Mouse (Mus musculus): ENCODE measurements at regions not wholly inside any gene's neighbourhood (a gene's known extent, or its start where the extent isn't known, plus 50 kb on each side); places are given as distances from the start of the nearest gene placed in this dataset.

DNA sequence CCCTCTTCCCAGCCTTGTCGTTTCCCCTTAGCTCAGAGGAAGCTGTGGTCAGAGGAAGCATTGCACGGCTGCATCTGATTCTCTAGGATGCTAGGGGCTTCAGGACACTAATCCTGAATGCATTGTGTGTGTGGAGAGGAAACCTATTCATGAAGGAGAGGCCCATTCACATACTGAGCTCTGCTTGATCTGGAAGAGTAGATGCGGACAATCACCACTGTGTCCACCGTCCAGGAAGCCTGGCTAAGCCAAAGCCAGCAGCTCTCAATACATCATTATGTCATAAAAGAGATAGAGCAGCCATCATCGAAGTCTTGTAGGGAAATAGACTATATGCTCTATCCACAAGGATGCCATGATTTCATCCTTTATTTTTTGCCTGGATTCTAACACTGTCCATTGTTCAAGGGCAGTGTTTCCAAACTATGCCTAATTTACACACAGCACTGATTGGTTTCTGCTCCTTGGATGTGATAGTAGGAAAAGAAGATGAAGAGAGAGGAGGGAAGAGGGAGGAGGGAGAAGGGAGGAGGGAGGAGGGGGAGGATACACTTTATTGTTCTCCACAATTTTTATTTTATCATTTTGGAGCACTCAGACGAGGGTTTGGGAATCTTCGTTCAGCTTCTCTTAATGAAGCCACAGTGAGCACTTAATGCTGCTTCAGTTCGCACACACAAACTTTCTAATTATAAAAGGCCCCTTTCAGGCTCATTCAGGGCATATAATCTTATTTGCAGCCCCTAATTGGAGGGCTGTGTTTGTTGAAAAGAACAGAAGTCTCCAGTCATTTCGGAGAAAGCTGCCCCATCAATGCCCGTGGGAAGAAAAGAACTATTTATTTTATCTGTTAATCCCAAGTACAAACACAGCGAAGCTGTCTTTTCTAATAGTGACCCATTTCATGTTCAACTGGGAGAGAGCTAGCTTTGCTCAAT, 195.0 kb downstream of the Pdgfra start:
- DNase-seq = no peak

DNA sequence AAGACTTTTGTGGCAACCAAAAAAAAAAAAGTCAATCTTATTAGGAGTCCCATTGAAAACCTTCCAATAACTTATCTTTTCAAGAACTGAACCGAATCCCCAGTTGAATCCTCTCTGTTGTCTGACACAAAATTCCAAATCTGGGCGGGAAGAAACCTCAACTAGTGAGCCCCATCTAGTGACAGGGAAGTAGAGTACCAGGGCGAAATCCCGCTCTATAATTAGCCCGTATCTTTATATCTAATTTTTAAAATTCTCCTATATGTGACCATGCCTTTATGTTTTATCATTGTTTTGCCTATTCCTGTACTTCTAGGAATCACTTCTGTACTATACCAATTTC, 195.7 kb downstream of the Pdgfra start:
- DNase-seq = no peak

DNA sequence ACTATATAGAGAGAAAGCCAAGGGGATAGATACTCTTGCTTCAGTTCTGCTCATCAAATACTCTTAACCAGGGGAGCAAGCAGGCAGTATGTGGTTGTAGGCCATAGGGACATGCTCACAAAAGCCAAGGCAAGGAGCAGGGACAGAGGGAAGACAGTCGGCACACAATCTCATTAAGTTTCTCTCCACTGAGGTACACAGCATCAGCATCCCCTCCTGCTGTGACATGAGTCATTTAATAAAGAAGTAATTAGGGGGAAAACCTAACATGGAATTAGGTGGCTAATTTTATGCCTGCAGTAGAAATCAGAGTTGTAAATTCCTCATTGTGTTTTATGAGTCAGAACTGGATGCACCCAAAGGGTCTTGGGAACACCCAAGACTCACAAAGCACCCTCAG, 203.2 kb downstream of the Pdgfra start:
- DNase-seq = no peak

DNA sequence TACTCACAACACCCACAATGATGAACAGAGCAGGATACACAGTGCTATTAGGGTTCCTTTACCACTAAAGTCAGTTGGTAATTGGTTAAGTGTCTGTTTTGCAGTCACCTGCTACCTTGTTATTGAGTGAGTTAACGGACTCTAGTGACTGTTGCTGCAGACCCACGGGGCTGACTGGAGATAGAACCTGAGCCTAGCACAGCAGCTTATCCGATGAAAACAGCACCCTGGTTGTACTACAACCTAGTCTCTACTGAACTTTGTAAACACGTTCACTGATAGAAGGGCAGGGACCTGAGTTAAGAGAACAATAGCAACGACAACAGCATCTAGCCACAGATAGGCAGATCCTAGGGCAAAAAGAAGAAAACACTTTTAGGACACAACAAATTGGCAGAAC, 206.8 kb downstream of the Pdgfra start:
- DNase-seq = no peak

DNA sequence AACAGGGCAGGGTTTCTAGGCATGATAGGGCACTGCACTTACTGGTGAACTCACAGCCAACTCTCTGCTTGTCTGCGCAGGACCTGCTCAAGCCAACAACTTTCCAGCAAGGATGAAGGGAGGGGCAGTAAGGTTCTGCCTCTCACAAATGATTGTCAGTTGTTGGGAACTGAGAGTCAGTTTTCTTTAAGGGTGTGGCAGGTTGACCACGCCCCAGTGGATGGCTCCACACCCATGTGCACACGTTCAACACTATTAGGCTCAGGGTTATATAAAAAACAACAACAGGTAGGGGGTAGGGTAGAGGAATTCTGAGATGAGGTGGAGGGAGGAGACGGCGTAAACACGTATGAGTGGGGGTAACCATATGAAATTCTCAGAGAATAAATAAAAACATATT, 210.9 kb upstream of the Kit start:
- no peak for DNase-seq

DNA sequence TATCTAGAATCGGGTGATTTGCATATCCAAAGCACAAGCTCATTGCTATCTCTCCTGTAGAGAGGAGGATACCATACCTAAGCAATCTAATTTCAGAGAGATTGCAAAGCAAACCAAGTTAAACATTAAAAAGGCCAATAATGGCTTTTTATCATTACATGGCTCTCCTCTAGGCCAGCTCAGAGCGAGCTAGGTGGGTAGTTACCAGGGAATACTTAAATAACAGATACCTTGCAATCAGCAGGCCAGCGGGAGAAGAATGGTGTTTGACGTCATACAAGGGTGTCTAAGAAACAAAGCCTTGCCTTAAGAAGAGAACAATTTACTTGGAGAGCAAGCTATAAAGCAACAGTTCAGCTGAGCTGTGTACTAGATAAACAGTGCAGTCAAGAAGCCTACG, 207.4 kb upstream of the Kit start:
- DNase-seq = no peak

DNA sequence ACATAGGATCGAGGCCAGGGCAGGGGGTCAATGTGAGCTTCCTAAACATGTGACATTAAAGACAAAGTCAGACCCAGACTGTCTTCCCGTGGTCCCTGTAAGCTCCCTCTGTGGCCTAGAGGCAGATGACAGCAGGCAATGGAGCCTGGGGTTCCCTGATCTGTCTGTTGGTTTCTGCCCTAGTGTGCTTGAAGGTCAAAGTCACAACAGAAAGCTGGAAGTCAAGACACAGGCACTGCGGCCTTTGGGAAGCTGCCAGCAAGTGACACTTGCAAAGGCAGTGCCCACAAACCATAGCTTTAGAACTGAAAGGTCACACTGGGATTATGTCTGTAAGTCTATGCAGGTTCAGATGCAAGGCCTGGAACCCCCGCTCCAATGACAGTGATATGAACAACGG, 206.0 kb upstream of the Kit start:
- DNase-seq = no peak

DNA sequence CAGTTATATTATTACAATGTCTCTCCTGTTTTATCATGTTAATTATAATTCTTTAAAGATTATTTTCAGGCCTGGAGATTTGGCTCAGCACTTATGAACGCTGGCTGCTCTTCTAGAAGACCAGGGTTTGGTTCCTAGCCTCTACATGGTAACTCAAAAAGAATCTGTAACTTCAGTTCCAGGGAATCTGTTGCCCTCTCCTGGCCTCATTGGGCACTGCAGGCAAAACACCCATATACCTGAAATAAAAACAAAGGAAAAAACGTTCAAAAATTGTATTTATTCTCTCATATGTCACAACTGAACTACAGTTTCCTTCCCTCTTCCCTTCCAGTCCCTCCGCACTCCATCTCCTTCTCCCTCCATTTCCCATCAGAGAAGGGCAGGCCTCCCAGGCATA, 201.9 kb upstream of the Kit start:
- DNase-seq = peak in 1 of 2 experiments; percentile 18

DNA sequence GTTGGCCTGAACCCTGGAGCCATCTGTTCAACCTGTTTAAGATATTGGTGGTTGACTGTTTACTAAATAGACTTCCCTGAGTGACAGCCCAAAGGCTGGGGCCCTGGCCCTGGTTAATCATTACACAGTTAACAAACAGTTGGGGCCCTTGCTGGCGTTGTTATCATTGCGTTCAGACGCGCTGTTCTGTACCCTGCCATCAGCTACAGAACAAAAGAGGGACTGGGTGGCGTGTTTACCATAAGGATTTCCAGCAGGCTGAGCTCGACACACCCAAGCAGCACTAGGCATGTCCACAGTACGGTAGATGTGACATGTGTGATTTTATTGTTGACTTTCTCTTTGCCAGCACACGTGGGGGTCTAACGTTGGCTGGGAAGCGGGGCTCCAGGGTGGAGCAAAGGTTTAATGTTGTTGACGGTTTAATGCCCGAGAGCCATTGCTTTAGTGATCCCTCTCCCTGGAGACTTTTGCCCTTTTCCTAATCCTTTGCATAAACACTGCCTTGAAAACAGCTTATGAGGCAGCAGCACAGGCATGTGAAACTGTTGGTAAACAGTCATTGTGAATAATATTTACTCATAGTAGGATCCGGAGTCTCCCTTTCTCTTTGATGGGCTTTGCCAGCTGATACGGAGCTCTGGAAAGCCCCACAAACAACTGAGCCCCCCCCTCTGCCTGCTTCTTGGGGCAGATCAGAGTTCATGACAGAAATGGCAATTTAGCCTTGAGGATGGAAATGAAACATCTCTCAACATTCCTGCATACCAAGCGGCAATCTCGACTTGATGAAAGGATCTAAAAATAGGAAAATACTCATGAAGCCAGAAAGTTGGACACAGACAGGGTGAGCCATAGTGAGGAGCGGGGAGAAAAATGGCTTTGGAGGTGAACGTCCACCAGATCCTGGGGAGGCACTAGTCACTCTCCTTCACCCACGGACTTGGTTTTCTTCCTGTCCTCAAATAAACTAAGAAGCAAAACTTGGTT, 197.1 kb upstream of the Kit start:
- peak; percentile 30 to 47 for DNase-seq

DNA sequence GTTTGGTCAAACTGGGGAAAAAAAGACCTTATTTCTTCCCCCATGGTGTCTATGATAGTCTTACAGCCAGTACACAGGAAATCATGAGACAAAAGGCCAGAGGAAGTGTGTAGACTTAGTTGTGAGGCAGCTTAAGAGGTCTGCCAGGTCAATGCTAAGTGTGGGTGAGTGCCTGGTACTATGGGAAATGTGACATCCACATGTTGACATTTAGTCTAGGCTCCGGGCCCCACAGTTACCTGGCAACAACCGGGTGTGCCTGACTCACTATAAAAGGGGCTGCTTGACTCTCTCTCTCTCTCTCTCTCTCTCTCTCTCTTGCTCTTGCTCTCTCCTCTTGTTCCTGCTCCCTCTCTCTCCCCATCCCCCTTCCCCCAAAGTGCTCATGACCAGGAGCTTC, 196.1 kb upstream of the Kit start:
- DNase-seq = no peak

DNA sequence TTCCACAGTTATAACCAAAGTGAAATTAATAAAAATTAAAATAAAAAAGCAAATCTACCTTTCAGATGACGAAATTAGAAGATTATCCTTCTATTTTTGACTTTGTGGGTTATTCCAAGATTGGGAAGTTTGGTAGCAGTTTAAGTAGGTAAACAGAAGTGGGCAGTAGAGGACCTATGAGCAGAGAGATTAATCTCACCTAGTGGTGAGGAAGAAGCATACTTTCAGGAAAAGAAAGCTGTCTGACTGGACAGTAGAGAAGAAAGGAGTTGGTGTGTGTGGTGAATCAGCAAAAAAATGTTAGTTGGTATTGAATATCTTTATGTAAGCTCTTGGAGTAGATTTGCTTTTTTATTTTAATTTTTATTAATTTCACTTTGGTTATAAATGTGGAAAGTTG, 194.4 kb upstream of the Kit start:
- DNase-seq = no peak

DNA sequence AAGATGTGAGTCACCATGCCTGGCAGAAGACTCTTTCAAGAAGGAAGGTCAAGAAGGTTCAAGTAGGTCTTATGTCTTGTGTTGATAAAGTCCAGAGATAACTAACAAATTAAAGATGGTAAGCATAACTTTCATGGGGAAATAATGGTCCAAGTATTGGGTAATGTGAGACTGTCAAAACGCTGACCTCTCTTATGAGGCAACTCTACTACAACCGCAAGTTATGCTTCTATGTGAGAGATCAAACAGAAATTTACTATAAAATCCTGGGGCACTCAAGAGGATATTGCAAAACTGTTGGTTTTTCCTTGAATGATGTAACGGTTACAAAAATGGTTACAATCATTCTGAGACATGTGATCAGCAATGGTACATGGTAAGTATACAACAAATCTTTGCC, 192.6 kb upstream of the Kit start:
- no peak for DNase-seq

DNA sequence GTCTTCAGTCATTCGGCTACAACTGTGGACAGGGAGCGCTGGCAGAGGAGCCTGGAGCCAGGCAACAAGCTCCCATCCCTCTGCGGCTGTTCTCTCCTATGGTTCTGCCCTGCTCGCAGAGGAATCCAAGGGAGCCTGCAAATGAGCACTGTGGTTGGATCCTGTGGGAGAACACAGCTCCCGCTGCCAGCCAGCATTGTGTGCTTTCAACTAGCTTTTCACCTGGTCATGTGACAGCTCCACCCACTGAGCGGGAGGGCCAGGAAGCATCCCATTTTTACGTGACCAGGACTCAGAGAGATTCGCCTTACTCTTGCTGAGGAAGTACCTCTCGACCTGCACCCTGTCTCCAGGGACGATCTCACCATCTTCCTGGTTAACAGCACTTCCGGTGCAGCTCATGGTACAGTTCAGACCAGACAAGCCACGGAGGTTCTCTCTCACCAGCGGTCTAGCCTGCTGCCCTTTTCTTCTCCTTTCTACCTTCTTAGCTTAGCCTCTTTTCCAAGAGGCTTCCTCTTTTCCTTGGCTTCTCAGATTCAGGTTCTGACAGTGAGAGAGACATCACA, 186.7 kb upstream of the Kit start:
- no peak for DNase-seq

DNA sequence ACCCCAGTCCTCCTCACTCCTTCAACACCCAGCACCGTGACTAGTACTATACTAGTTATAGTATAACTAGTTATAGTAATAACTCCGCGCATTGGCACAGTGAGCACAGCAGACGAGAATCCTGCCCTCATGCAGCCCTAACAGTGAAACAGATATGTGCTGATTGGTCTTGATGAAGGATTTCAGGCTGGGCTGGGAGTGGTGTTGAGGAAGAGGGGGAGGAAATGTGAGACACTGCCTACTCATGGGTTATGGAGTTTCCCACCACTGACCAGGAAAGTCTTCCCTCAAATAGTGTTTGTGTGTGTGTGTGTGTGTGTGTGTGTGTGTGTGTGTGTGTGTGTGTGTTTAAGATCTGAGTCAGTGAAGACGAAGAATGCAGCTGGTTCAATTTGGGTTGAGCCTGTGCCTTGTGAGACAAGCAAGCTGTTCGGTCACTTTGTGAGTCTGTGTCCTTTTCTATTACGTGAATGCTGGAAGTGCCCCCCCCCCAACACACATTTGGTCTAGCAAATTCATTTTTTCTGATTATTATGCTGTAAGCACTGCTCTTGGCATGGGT, 185.9 kb upstream of the Kit start:
- no peak for DNase-seq

DNA sequence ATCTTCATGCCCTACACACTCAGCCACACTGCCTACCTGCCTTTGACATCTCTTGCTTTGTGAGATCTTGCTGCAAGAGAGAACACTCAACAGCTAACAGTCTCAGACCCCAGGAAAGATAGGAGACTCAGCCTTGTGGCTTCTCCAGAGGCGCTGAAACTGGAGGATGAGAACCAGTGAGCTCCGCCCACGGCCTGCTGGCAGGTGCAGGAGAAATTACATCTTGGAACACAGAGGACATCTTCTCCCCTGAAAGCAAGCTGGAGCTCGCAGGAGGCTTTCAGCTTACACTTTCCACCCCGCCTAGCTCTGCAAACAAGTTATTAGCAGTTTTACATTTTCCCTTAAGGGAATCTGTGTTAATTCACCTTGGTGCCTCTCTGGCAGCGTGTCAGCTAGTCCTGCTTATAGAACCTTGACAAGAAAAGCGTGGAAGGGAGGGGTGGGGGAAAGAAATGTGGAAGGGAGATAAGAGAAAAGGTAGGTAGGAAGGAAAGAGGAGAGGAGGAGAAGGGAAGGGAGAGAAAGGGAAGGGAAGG, 185.2 kb upstream of the Kit start:
- DNase-seq = no peak

DNA sequence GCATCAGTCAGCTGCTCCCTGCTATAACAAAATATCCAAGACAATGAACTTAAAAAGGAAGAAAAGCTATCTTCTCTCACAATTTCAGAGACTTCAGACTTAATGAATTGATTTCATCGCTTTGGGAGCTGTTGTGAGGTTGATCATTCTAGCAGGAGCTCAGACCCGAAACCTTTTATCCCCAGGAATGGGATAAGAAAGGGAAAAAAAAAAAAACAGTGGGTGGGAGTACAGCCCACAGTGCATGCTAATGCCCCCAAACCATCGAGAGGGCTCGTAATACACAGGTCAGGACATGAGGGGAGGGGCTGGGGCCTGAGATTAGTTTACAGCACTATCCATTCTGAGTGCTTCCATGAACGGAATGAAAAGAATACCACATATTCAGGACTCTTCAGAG, 175.9 kb upstream of the Kit start:
- DNase-seq = no peak

DNA sequence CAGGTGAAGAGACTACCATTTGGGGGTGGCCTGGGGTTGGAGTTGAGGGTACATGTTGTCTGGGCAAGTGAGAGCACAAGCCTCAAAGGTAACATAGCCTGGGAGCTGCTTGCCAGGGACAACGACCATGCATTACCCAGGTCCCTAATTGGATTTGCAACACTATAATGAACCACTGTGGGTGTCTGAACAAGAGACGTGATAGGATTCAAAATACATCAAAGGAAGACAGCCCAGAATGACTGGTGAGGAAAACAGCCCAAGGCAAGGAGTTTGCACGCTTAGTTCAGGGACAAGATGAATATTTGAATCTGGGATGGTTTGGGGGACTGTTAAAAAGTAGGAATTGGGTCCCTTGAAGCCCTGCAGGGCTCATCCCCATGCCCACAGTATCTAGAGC, 173.0 kb upstream of the Kit start:
- no peak for DNase-seq

DNA sequence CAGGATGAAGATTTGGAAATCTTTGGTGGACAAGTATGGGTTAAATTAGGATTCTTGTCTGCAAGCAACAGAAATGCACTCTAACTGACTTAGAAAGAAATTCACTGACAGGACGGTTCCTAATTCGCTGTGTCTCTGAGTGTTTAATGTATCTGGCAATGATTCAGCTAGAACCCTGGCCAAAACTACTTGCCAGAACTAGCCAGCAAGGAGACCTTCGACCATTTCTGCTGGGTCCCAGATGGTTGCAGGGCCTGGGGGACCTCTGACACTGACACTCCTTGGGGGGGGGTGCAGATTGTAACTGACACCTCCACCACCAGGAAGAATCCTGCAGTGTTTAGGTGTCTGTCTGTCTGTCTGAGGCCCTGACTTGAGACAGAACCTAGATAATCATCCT, 172.1 kb upstream of the Kit start:
- DNase-seq = peak; percentile 44 to 47

DNA sequence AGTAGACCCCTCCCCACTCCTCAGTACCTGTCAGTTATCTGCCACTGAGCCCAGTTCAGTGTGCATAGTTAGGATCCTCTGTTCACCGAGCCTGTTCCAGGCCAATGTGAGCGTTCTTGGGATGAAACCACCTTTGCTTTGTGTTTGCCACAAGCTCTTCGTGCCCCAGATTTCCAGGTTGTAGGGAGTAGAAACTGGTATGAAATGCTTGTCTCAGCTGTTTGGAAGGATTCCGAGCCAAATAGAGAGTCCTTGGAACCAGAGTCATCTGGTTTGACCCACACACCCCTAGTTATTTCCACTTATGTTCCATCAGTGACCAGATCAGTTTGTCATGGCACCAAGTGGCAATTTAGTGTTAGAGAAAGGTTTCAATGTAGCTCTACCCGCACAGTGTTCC, 171.2 kb upstream of the Kit start:
- no peak for DNase-seq

DNA sequence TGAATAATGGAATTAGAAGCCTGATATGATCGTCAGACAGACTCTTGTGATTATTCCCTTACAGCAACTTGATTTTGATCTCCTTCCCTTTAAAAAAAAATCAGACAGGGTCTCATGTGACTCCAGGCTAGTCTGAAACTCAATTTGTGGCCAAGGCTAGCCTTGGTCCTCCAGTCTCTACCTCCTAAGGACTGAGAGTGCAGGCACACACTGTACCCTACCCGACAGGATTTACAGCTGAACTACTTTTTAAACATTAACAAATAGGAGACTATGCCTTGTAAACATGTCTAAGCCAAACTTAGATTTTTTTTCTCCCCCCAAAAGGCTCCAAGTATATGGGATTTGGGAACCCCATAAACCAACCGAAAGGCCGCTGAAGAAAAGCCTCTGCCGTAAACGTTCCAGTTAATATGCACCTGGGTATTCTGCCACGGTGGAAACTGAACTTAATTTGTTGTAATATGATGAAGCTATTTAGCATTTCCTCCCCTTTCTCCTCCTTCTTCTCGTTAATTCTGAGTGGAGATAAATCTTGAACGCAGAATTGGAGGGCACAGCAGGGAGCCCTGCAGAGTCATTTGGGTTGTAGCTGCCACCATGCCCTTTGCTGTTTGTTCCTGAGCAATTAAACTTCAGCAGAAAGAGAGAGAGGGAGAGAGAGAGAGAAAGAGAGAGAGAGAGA, 170.0 kb upstream of the Kit start:
- peak; percentile 55 to 62 for DNase-seq

DNA sequence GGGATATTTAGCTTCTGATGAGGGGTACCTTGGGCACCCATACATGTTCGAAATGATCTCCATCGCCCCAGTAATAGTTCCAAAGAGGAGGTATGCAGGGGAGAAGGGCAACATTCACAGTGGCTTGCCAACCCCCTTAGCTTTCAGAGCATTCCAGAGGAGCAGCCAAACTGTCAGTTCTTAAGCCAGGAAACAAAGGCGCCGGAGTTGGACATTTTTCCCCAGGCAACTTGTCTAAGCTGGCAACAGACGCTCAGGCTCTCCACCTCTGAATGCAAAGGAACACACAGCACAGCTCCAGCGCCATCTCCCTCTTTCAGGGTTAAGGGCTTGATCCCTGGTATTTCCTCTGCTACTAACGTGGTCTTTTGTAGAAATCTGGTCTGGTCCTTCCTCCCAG, 169.2 kb upstream of the Kit start:
- no peak for DNase-seq

DNA sequence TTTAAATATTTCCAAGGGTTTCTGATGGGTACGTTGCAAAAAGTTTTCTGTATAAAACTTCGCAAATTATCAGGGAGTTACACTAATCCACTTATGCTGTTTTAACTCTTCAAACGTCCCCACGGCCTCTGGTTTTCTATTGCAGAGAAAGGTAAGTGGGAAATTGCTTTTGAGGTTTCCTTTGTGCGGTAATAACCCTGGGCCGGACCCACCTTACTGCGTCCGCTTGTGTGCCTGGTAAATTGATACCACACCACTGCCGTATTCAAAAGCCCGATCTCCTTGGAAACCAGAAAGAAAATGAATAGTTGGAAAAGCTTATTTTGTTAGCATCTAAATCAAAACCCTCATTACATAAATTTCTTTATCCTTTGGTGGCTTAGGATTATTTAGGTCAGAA, 167.0 kb upstream of the Kit start:
- no peak for DNase-seq
